Mouse (Mus musculus) lung, postnatal 0 days (tissue): ENCODE results near the gene Acvr1. TPM values are rescaled to one million over a fixed set of nuclear protein-coding genes. Genes with fewer than 3 reads are reported as not detected.

Source experiments
- ATAC-seq: fragments of 200-750 bp; cut with Nextera tagmentation; 2 replicates; pipeline ENCODE4 v1.8.0; 2017; ENCODE audit warnings: moderate library complexity
- DNase-seq: peaks from one replicate; pipeline ENCODE4 v3.0.0-alpha.2; 2016; ENCODE audit warnings: low spot score
- H3K27ac ChIP-seq: fragments of 300-500 bp; sonication (generic); 2 replicates; pipeline ENCODE4 v1.5.1; 2014; ENCODE audit warnings: antibody characterized with exemption, mild to moderate bottlenecking, low read length, mixed read lengths
- H3K27me3 ChIP-seq: fragments of 300-500 bp; sonication (generic); replicated peaks from 2 replicates; pipeline ENCODE4 v1.6.1; 2014; ENCODE audit warnings: low read length, mixed read lengths; ENCODE audit not compliant: insufficient read depth
- H3K36me3 ChIP-seq: fragments of 300-500 bp; sonication (generic); 2 replicates; pipeline ENCODE4 v1.6.1; 2014; ENCODE audit warnings: low read length, mixed read lengths; ENCODE audit not compliant: insufficient read depth
- H3K4me1 ChIP-seq: fragments of 300-500 bp; sonication (generic); 2 replicates; pipeline ENCODE4 v1.6.1; 2014; ENCODE audit warnings: antibody characterized with exemption, low read depth, low read length, mixed read lengths; ENCODE audit not compliant: insufficient read depth
- H3K4me2 ChIP-seq: fragments of 300-500 bp; sonication (generic); replicated peaks from 2 replicates; pipeline ENCODE4 v1.6.1; 2014; ENCODE audit warnings: low read depth, mild to moderate bottlenecking, low read length, moderate library complexity, mixed read lengths
- H3K4me3 ChIP-seq: fragments of 300-500 bp; sonication (generic); 2 replicates; pipeline ENCODE4 v1.5.1; 2014; ENCODE audit warnings: low read depth, low read length
- H3K9ac ChIP-seq: fragments of 300-500 bp; sonication (generic); replicated peaks from 2 replicates; pipeline ENCODE4 v1.6.1; 2014; ENCODE audit warnings: low read depth, mild to moderate bottlenecking
- H3K9me3 ChIP-seq: fragments of 300-500 bp; sonication (generic); 2 replicates; pipeline ENCODE4 v1.6.1; 2016; ENCODE audit warnings: low read length, mixed read lengths
- CTCF ChIP-seq: IDR thresholded peaks from 2 replicates; pipeline ENCODE4 v1.5.1; 2016; ENCODE audit warnings: antibody characterized with exemption, mild to moderate bottlenecking
- EP300 ChIP-seq: IDR thresholded peaks from 2 replicates; pipeline ENCODE4 v1.6.1; 2016; ENCODE audit warnings: antibody characterized with exemption, mild to moderate bottlenecking, control low read depth
- WGBS: fragments of 180-500 bp; shearing (Covaris S2); extraction: QIAGEN DNeasy Blood & Tissue Kit; methylation state at CpG from one replicate; pipeline ENCODE4 v1.1.7; 2014; 5-methylcytosine and 5-hydroxymethylcytosine counted together
- polyA plus RNA-seq: library from polyadenylated mRNA; unstranded; fragments of >200 nt; fragmentation: Nextera tagmentation; extraction: Ambion mirVana; gene quantifications from 2 replicates; pipeline ENCODE4 v1.2.1, GENCODE M21; 2015

Gene Acvr1
- polyA plus RNA-seq, 1 experiment from 2014 or later: 5.8 TPM

GRCm38 (mm10) chr2:58586311-58586710, 19.4 kb upstream of the Acvr1 start:
- H3K4me2 ChIP-seq: no peak overlapping the region

DNA sequence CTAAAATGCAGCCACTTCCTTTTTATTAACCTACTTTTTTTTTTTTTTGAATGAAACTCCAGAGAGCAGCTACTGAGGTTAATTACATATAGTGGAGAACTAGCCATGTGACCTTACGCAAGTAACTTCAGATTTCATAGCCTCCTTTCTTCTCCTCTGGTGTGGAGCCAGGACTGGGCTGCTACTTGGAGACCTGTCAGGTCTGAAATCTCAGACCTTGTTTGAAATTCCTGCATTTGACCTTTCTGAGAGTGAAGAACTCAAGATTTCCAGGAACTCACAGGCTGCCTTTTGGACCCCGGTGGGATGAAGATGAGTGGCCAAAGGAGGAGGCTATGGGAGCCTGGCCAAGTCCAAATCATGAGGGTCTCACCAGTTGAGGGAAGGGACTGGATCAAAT, 7.2 kb upstream of the Acvr1 start:
- no peak for DNase-seq
- Histone ChIP-seq H3K27me3 (no peaks in the 10 kb centered on the region), H3K4me2 (no peak overlapping the region), H3K4me3 (no peak overlapping the region), H3K27ac (no peak overlapping the region), H3K36me3 (no peaks in the 10 kb centered on the region), H3K9ac (no peak overlapping the region), H3K4me1 (no peaks in the 10 kb centered on the region), H3K9me3 (no peaks in the 10 kb centered on the region)
- WGBS: 58% methylated on average over 2 of the region's 2 CpGs
- peak; percentile 28; the same call in 1 of the 2 replicates for ATAC-seq
- no peak for TF ChIP-seq CTCF

More at GRCm38 (mm10) chr2:58586311-58586710, 19.4 kb upstream of the Acvr1 start:
- TF ChIP-seq EP300 (no peak), CTCF (no peak)
- Histone ChIP-seq H3K4me3 (no peak overlapping the region), H3K4me1 (peaks cover 2% of the 10 kb centered on the region; the same call in 1 of the 2 replicates), H3K27me3 (no peaks in the 10 kb centered on the region), H3K9me3 (no peaks in the 10 kb centered on the region), H3K27ac (no peak overlapping the region), H3K9ac (no peak overlapping the region), H3K36me3 (no peaks in the 10 kb centered on the region)
- 40% methylated on average over 10 of the region's 10 CpGs for WGBS
- DNase-seq: no peak
- no peak for ATAC-seq

DNA sequence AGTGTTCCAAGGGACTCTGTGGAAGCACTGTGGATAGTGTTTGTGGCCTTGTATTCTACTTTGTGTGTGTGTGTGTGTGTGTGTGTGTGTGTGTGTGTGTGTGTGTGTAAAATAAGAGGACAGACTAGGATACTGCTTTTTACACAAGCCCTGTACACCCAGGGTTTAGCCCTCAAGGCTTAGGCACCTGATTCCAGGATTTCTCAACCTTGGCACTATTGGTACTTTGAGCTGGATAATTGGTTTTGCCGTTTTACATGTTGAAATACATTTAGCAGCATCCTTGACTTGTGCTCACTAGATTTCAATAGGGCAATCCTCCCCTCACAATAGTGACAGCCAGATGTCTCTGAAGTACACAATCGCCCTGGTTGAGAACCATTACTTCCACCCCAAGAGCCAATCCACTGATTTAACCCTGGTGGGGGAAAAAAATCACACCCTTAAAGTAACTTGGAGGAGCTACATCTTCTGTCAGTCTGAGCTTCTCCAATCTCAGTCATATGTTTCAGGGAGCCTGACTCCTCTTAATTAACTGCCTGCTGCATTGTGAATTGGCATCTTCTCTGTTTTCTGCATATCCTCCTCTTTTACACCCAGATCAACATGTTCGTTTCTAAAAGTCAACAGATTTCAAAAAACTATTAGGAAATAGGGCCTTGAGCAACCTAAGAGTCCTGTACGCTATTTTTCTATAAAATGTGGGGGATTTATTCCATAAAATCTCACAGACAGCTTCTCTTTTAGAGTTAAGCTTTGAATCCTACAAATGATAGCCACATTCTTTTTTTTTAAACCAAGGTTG, 2.1 kb upstream of the Acvr1 start:
- Histone ChIP-seq H3K4me1 (peaks cover 9% of the 10 kb centered on the region; the same call in 1 of the 2 replicates), H3K4me2 (peak overlapping the region; percentile 74; the same call in 1 of the 2 replicates), H3K9ac (no peak overlapping the region), H3K27me3 (no peaks in the 10 kb centered on the region), H3K4me3 (no peak overlapping the region), H3K36me3 (no peaks in the 10 kb centered on the region), H3K9me3 (no peaks in the 10 kb centered on the region), H3K27ac (0 out of 2 replicates have a peak overlapping the region, but pooled peaks have one; percentile 96)
- 54% methylated on average over 4 of the region's 4 CpGs for WGBS
- peak; percentile 69 for DNase-seq
- ATAC-seq: no peak
- TF ChIP-seq CTCF: no peak
- 0 out of 2 replicates have a peak, but pooled peaks have one; percentile 28 for TF ChIP-seq EP300

DNA sequence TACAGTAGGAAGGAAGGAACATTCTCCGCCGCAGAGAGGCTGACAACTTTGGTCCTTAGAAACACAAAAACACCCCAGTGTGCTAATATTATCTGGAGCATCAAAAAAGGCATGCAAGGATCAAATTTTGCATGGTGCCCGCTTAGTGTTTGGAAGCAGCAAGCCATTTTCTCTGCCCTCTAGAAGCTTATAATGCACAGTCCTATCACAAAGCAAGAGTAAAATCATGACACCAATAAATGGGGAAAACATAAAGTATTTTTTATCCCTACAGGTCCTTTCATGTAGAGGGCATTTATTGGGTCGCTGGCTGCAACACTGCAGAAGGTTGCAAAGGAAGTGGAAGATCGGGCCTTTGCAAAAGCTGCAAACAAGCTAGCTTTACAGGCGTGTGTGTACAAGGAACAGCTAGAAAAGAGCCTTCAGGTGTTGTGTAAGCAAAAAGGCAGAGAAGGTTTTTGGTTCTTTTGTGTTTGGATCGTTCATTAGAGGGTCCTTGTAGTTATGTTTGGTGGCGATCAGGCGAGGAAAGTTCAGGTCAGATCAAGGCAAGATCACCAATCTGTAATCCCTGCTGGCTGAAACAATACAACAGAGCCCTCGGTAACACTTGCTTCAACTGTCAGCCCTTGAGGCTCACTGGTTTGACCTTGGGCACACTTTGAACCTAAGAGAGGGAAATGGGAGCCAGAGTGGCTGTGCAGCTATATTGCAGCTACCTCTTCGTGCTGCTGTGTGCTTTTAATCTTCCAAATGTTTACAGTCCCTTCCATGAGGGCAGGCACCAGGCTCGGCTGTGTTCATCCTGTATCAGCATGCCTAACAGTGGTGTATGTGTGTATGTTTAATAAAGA, 1.1 kb upstream of the Acvr1 start:
- Histone ChIP-seq H3K4me3 (peak overlapping the region; percentile 90), H3K27me3 (no peaks in the 10 kb centered on the region), H3K27ac (peak overlapping the region; percentile 96), H3K36me3 (no peaks in the 10 kb centered on the region), H3K4me2 (peak overlapping the region; percentile 74), H3K4me1 (peaks cover 9% of the 10 kb centered on the region; the same call in 1 of the 2 replicates), H3K9ac (no peak overlapping the region), H3K9me3 (no peaks in the 10 kb centered on the region)
- TF ChIP-seq CTCF (no peak), EP300 (no peak)
- WGBS: 8% methylated on average over 12 of the region's 12 CpGs
- DNase-seq (no peak), ATAC-seq (no peak)

DNA sequence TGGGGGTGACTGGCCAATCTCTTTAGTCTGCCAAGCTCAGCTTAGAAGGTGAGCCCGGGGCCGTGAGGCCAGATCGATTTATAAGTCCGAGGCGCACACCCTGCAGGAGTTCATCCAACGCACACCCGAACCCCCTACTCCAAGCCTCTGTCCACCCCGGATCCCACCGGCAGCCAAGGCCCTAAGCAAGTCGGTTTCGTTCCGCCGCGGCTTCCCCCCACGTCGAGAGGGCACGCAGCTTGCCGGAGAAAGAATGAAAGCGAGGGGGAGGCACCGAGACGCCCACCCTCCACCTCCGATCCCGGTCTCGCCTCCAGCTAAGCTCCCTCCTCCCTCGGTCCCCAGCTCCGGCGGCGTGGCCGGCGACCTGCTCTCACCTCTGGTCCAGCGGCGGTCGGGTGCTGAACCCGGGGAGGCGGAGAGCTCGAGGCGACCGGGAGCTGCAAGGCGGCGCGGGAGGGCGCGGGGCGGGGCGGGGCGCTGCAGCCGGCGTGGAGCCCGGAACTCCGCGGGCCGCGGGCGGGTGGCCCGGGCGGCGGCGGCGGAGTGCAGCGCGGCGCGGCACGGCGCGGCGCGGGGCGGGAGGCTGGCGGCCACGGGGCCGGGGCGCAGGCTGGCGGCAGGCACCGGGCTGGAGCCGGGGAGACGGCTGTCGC, 419 bp downstream of the Acvr1 start:
- Histone ChIP-seq H3K4me3 (peak overlapping the region; percentile 90), H3K27ac (peak overlapping the region; percentile 96), H3K4me2 (peak overlapping the region; percentile 74), H3K4me1 (peaks cover 9% of the 10 kb centered on the region; the same call in 1 of the 2 replicates), H3K9ac (peak overlapping the region; percentile 78), H3K36me3 (no peaks in the 10 kb centered on the region), H3K27me3 (no peaks in the 10 kb centered on the region), H3K9me3 (no peaks in the 10 kb centered on the region)
- TF ChIP-seq CTCF (peak; percentile 6; the same call in 1 of the 2 replicates), EP300 (no peak)
- ATAC-seq (peak; percentile 65), DNase-seq (peak; percentile 73)
- WGBS: 0% methylated on average over 24 of the region's 78 CpGs

DNA sequence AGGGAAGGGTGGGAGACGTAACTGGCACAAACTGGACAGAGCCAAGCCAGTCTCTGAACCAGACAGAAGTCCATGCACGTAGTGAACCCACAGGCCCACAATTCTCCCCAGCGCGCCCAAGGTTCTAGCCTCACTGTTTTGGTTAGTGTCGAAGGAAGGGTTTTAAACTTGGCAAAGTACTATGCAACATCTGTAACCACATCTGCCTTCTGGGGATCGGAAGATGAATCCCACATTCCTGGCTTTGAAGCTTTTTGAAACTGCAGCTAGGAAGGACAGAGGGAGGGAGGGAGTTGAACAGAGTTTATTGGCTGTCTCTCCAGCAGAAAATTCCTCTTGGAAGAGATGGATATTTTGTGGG, 928 bp downstream of the Acvr1 start:
- peak; percentile 44 for DNase-seq
- no peaks in the 10 kb centered on the region for H3K9me3 ChIP-seq
- peak overlapping the region; percentile 78 for H3K9ac ChIP-seq
- no peak for ATAC-seq
- H3K27ac ChIP-seq: peak overlapping the region; percentile 96
- H3K4me3 ChIP-seq: peak overlapping the region; percentile 90
- no peaks in the 10 kb centered on the region for H3K36me3 ChIP-seq
- TF ChIP-seq EP300 (no peak), CTCF (no peak)
- 9% methylated on average over 6 of the region's 6 CpGs for WGBS
- peaks cover 9% of the 10 kb centered on the region; the same call in 1 of the 2 replicates for H3K4me1 ChIP-seq
- H3K4me2 ChIP-seq: peak overlapping the region; percentile 74
- H3K27me3 ChIP-seq: no peaks in the 10 kb centered on the region
